In genomic region chr16:37562414-37562813, GRCm38 (mm10) we compare ENCODE assay signal across 21 mouse cellular contexts. TPM values are rescaled to one million over a fixed set of nuclear protein-coding genes. Genes with fewer than 3 reads are reported as not detected.
"Had no signal": no experiment of that assay in that cellular context is flagged by ENCODE, and none has a peak within 500 bp of the region (broad histone marks: within the 10 kb centered on the region; RNA-seq: fewer than 3 reads in every experiment).

No protein-coding gene starts in this region.

- DNase-seq: lung, adult 18-20 months; lung, embryonic 14.5 days; lung, postnatal 10 days; lung, postnatal 4 days; midbrain, embryonic 14.5 days; right cerebral cortex, adult 18-20 months; right cerebral cortex, postnatal 4 days; spleen, adult 18-20 months; thymus, adult 2 months; thymus, postnatal 25 days; thymus, postnatal 4 days had no signal

- H3K9me3 ChIP-seq: midbrain, embryonic 12.5 days; neural tube, embryonic 13.5 days; neural tube, embryonic 15.5 days; stomach, embryonic 15.5 days had no signal

- H3K4me3 ChIP-seq: midbrain, embryonic 10.5 days; midbrain, embryonic 12.5 days; myocyte; neural tube, embryonic 13.5 days; neural tube, embryonic 15.5 days; stomach, embryonic 15.5 days had no signal

- H3K27me3 ChIP-seq: midbrain, embryonic 12.5 days; neural tube, embryonic 13.5 days; neural tube, embryonic 15.5 days; stomach, embryonic 15.5 days had no signal

- H3K9ac ChIP-seq: lung, embryonic 14.5 days; midbrain, embryonic 12.5 days; neural tube, embryonic 13.5 days; neural tube, embryonic 15.5 days; stomach, embryonic 15.5 days had no signal

- H3K27ac ChIP-seq: neural tube, embryonic 13.5 days; neural tube, embryonic 15.5 days; stomach, embryonic 15.5 days; stomach, postnatal 0 days had no signal

- H3K4me2 ChIP-seq: lung, embryonic 14.5 days; midbrain, embryonic 12.5 days; neural tube, embryonic 13.5 days; neural tube, embryonic 15.5 days; stomach, embryonic 15.5 days had no signal

- ATAC-seq: midbrain, embryonic 16.5 days had no signal

- H3K4me1 ChIP-seq: stomach, embryonic 15.5 days had no signal

RNA-seq across cellular contexts. Expression of gene Hgd, which starts 17.5 kb away (rescaled TPM):
- total RNA-seq: megakaryocyte, adult 5-6 weeks; megakaryocyte-erythroid progenitor cell, adult 5-6 weeks had no signal
- polyA plus RNA-seq: midbrain, embryonic 12.5 days had no signal
